Mouse (Mus musculus) heart, adult 2 months (tissue): ENCODE measurements around the gene March5. TPM values are rescaled to one million over a fixed set of nuclear protein-coding genes. Genes with fewer than 3 reads are reported as not detected.

Experiments used
- DNase-seq, 2 experiments: peaks; one replicate each; pipeline ENCODE4 v3.0.0; 2021
- H3K27ac ChIP-seq: fragments of 200-600 bp; 2 replicates; pipeline ENCODE4 v1.8.1; 2022
- H3K27me3 ChIP-seq: fragments of 200-500 bp; 2 replicates; pipeline ENCODE4 v1.6.1; 2012; ENCODE audit warnings: mild to moderate bottlenecking, low read length, inconsistent platforms, mixed read lengths; ENCODE audit not compliant: control insufficient read depth, insufficient read depth
- H3K36me3 ChIP-seq: fragments of 200-500 bp; 2 replicates; pipeline ENCODE4 v1.6.1; 2012; ENCODE audit warnings: low read length, inconsistent platforms; ENCODE audit not compliant: control insufficient read depth, insufficient read depth
- H3K4me1 ChIP-seq: fragments of 200-500 bp; 2 replicates; pipeline ENCODE4 v1.6.1; 2011; ENCODE audit warnings: low read length; ENCODE audit not compliant: control insufficient read depth, insufficient read depth
- H3K4me3 ChIP-seq: fragments of 200-600 bp; 2 replicates; pipeline ENCODE4 v1.8.1; 2022
- H3K79me2 ChIP-seq: fragments of 200-500 bp; replicated peaks from 2 replicates; pipeline ENCODE4 v1.6.1; 2012; ENCODE audit warnings: mild to moderate bottlenecking, inconsistent platforms, low read length, moderate library complexity, mixed read lengths; ENCODE audit not compliant: control insufficient read depth, insufficient read depth
- H3K9ac ChIP-seq: fragments of 200-500 bp; 2 replicates; pipeline ENCODE4 v1.6.1; 2012; ENCODE audit warnings: low read depth, mild to moderate bottlenecking, control low read depth, inconsistent platforms, low read length, mixed read lengths
- CTCF ChIP-seq: fragments of 200-600 bp; IDR thresholded peaks from 2 replicates; pipeline ENCODE4 v1.8.1; 2022; ENCODE audit warnings: antibody characterized with exemption, mild to moderate bottlenecking, moderate library complexity
- EP300 ChIP-seq: fragments of 200-500 bp; IDR thresholded peaks from 2 replicates; pipeline ENCODE4 v1.6.1; 2011; ENCODE audit warnings: low read depth, low read length, control low read depth; ENCODE audit not compliant: insufficient read depth
- POLR2A ChIP-seq: fragments of 200-500 bp; IDR thresholded peaks from 2 replicates; pipeline ENCODE4 v1.6.1; 2011; ENCODE audit warnings: mild to moderate bottlenecking, low read depth, low read length, control low read depth; ENCODE audit not compliant: insufficient read depth
- WGBS: fragments of 180-500 bp; shearing (Covaris S2); methylation state at CpG from one replicate; pipeline ENCODE4 v1.1.7; 2018; 5-methylcytosine and 5-hydroxymethylcytosine counted together
- intact Hi-C: fragments of 180-260 bp; cut with DNase I; formaldehyde crosslinking; loops from one replicate; pipeline ENCODE4 v1.15.1; 2025
- polyA plus RNA-seq: library from polyadenylated mRNA; depleted of rRNA; stranded (reverse); fragments of >200 nt; gene quantifications from 2 replicates; pipeline ENCODE4 v1.2.3, GENCODE M21; 2012
- total RNA-seq, 2 experiments: library from RNA; stranded (reverse); gene quantifications; 2 replicates each; pipeline ENCODE4 v1.2.3; 2021

March5 gene
- total and polyA plus RNA-seq, 3 experiments = 32.6 to 84.8 (median 79.7) TPM

- no peak for TF ChIP-seq EP300
- TF ChIP-seq POLR2A = no peak
- TF ChIP-seq CTCF = no peak
- no peaks in the 10 kb centered on the region for H3K4me1 ChIP-seq
- no peak overlapping the region for H3K27ac ChIP-seq
- 4% methylated on average over 15 of the region's 15 CpGs for WGBS
- H3K4me3 ChIP-seq = no peak overlapping the region
- intact Hi-C loops = no loop called here
- H3K36me3 ChIP-seq = no peaks in the 10 kb centered on the region
- no peaks in the 10 kb centered on the region for H3K79me2 ChIP-seq
- no peak overlapping the region for H3K9ac ChIP-seq
- DNase-seq = no peak
- H3K27me3 ChIP-seq = peaks cover 10% of the 10 kb centered on the region
Measured at GRCm38 (mm10) chr19:37237712-37238437, 30.5 kb downstream of the March5 start.

- Histone ChIP-seq H3K27me3 (peaks cover 8% of the 10 kb centered on the region), H3K79me2 (no peaks in the 10 kb centered on the region), H3K27ac (no peak overlapping the region), H3K9ac (no peak overlapping the region), H3K36me3 (no peaks in the 10 kb centered on the region), H3K4me3 (no peak overlapping the region), H3K4me1 (no peaks in the 10 kb centered on the region)
- 23% methylated on average over 7 of the region's 7 CpGs for WGBS
- TF ChIP-seq POLR2A = no peak
- TF ChIP-seq EP300 = no peak
- no peak for TF ChIP-seq CTCF
- DNase-seq = peak in 1 of 2 experiments; percentile 7
- intact Hi-C loops = no loop called here
Measured at GRCm38 (mm10) chr19:37238651-37239050, 31.3 kb downstream of the March5 start.

DNA sequence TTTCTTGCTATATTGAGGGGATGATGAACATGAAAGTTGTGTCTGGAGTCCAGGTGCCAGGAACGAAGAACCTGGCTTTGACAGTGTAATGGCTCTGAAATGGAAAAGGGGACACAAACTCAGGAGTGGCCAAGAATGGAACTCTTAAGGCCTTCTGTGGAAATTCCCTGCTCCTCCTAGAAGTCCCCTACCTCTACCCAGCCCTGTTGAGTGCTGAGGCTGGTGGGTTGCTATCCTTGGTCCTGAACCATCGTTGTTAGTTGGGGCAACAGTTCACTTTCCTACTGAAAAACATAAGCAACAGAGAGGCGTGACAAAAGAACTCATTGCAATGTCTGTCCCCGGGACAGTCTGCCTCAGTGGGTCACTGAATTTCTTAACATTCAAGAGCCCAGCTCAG, 31.8 kb downstream of the March5 start:
- TF ChIP-seq CTCF (no peak), EP300 (no peak), POLR2A (no peak)
- H3K27me3 ChIP-seq = peaks cover 4% of the 10 kb centered on the region
- H3K79me2 ChIP-seq = no peaks in the 10 kb centered on the region
- intact Hi-C loops = no loop called here
- no peaks in the 10 kb centered on the region for H3K36me3 ChIP-seq
- no peak for DNase-seq
- no peaks in the 10 kb centered on the region for H3K4me1 ChIP-seq
- 23% methylated on average over 4 of the region's 4 CpGs for WGBS
- H3K27ac ChIP-seq = no peak overlapping the region
- H3K4me3 ChIP-seq = no peak overlapping the region
- H3K9ac ChIP-seq = no peak overlapping the region

- Histone ChIP-seq H3K36me3 (no peaks in the 10 kb centered on the region), H3K4me1 (no peaks in the 10 kb centered on the region), H3K4me3 (no peak overlapping the region), H3K79me2 (no peaks in the 10 kb centered on the region), H3K27me3 (no peaks in the 10 kb centered on the region), H3K27ac (no peak overlapping the region), H3K9ac (no peak overlapping the region)
- TF ChIP-seq POLR2A (no peak), CTCF (peak; percentile 25)
- no peak for DNase-seq
- WGBS = 69% methylated on average over 5 of the region's 5 CpGs
- intact Hi-C loops = no loop called here
Measured at GRCm38 (mm10) chr19:37241201-37241600, 33.9 kb downstream of the March5 start.

DNA sequence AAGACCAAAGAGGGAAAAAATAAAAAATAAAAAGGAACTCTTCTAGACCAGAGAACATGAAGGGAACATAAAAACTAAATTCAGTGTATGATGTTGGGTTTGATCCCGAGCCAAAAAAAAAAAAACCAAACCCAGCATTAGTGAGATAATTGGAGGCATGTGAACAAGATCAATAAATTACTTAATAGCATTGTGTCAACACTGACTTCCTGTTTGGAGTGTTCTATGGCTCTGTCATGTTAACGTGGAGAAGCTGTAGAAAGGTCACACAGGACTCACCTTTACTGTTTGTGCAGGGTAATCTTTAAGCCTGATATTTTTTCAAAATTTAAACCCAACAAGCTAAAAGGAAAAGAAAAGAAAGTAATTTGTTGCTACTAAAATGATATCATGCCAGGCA, 35.4 kb downstream of the March5 start:
- Histone ChIP-seq H3K9ac (no peak overlapping the region), H3K4me1 (no peaks in the 10 kb centered on the region), H3K27me3 (no peaks in the 10 kb centered on the region), H3K27ac (no peak overlapping the region), H3K79me2 (no peaks in the 10 kb centered on the region), H3K4me3 (no peak overlapping the region), H3K36me3 (no peaks in the 10 kb centered on the region)
- 45% methylated on average over 2 of the region's 2 CpGs for WGBS
- intact Hi-C loops = no loop called here
- TF ChIP-seq POLR2A (no peak), EP300 (no peak), CTCF (no peak)
- DNase-seq = no peak

GRCm38 (mm10) chr19:37246859-37247258, 39.5 kb downstream of the March5 start:
- TF ChIP-seq POLR2A (no peak), CTCF (no peak), EP300 (no peak)
- no peaks in the 10 kb centered on the region for H3K27me3 ChIP-seq
- H3K4me3 ChIP-seq = no peak overlapping the region
- DNase-seq = no peak
- no peaks in the 10 kb centered on the region for H3K36me3 ChIP-seq
- WGBS = 32% methylated on average over 3 of the region's 3 CpGs
- H3K79me2 ChIP-seq = no peaks in the 10 kb centered on the region
- no peak overlapping the region for H3K27ac ChIP-seq
- no peak overlapping the region for H3K9ac ChIP-seq
- intact Hi-C loops = no loop called here
- no peaks in the 10 kb centered on the region for H3K4me1 ChIP-seq
